ENCODE assay signal across 8 mouse cellular contexts in the genomic region with DNA sequence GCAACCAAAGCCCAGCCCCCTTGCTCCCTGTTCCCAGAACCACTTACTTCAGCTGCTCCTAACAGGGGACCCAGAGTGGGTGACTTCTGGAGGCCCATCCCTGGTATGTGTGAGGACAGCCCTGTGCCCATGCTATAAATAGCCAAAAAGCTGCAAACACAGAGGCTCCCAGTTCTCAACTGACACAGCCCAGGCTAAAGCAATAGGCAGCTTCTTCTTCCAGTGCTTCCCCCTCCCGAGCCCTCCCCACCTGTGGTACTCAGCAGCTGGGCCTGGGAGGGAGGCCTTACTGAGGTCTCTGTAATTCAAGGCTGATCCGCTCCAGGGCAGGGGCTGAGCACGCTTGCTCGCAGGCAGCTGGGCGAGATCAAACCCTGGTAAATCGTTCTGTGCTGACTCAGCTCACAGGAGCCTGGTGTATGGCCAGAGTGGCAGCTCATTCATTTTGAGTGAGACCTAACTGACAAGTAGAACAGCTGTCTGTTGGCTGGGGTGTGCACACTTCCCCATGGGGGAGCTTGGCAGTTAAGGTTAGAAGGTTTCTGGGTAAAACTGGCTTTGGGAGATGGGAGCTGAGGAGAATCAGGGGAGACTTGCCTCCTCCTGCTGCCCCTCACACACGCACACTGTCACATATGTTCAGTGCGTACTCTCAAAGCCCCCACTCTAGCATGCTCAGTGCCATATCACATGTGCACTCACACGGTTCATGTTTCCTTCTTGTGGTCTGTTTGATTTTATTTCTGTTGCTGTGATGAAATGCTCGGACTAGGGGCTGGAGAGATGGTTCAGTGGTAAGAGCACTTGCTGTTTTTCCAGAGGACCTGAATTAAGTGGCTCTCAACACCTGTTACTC. TPM values are rescaled to one million over a fixed set of nuclear protein-coding genes. Genes with fewer than 3 reads are reported as not detected.
A peak's percentile ranks its signal among the peaks of the same experiment; 100 is the strongest.
DNase-seq lines count a peak whose midpoint lies in the region; ATAC-seq and TF ChIP-seq lines count a peak whose summit lies in the region.

No protein-coding gene starts in this region.

- H3K4me1 ChIP-seq in hindbrain, embryonic 14.5 days (replicated peaks; ENCODE audit: control insufficient read depth, insufficient read depth, low read length), result no peaks in the 10 kb centered on the region
- no peaks in the 10 kb centered on the region; the same call in 1 of the 2 replicates for H3K4me1 ChIP-seq in liver, postnatal 0 days (ENCODE audit: insufficient read depth)
- H3K4me1 ChIP-seq in neural tube, embryonic 15.5 days, result peaks cover 22% of the 10 kb centered on the region

- no peak overlapping the region for H3K4me2 ChIP-seq in hindbrain, embryonic 14.5 days (replicated peaks)
- no peak overlapping the region for H3K4me2 ChIP-seq in liver, postnatal 0 days (ENCODE audit: low read depth, low read length)
- H3K4me2 ChIP-seq in neural tube, embryonic 15.5 days, result no peak overlapping the region

- H3K9me3 ChIP-seq in hindbrain, embryonic 14.5 days (ENCODE audit: control insufficient read depth, low read length), result no peaks in the 10 kb centered on the region
- no peaks in the 10 kb centered on the region for H3K9me3 ChIP-seq in liver, postnatal 0 days (ENCODE audit: low read length)
- no peaks in the 10 kb centered on the region for H3K9me3 ChIP-seq in neural tube, embryonic 15.5 days (replicated peaks)

- 62% methylated on average over 10 of the region's 10 CpGs for WGBS in hindbrain, embryonic 14.5 days
- 40% methylated on average over 10 of the region's 10 CpGs for WGBS in liver, postnatal 0 days (ENCODE audit: insufficient replicate concordance)
- WGBS in neural tube, embryonic 15.5 days, result 63% methylated on average over 10 of the region's 10 CpGs

- H3K27me3 ChIP-seq in hindbrain, embryonic 14.5 days (ENCODE audit: control insufficient read depth, insufficient read depth, low read length), result no peaks in the 10 kb centered on the region
- H3K27me3 ChIP-seq in liver, postnatal 0 days (ENCODE audit: insufficient read depth, low read length), result no peaks in the 10 kb centered on the region
- H3K27me3 ChIP-seq in neural tube, embryonic 15.5 days (replicated peaks), result no peaks in the 10 kb centered on the region

- H3K36me3 ChIP-seq in hindbrain, embryonic 14.5 days (replicated peaks; ENCODE audit: control insufficient read depth, insufficient read depth), result peaks cover 53% of the 10 kb centered on the region
- H3K36me3 ChIP-seq in liver, postnatal 0 days (replicated peaks; ENCODE audit: insufficient read depth, low read length), result no peaks in the 10 kb centered on the region
- peaks cover 36% of the 10 kb centered on the region for H3K36me3 ChIP-seq in neural tube, embryonic 15.5 days

- H3K9ac ChIP-seq in hindbrain, embryonic 14.5 days, result no peak overlapping the region
- no peak overlapping the region for H3K9ac ChIP-seq in liver, postnatal 0 days (replicated peaks)
- no peak overlapping the region for H3K9ac ChIP-seq in neural tube, embryonic 15.5 days (replicated peaks)

- H3K27ac ChIP-seq in hindbrain, embryonic 14.5 days, result peak overlapping the region; percentile 34
- no peak overlapping the region for H3K27ac ChIP-seq in liver, postnatal 0 days (ENCODE audit: low read depth)
- no peak overlapping the region; the same call in 1 of the 2 replicates for H3K27ac ChIP-seq in neural tube, embryonic 15.5 days (replicated peaks)

- no peak for TF ChIP-seq CTCF in brain, embryonic 14.5 days (IDR thresholded peaks at IDR 0.05; ENCODE audit: borderline replicate concordance, extremely low read depth, insufficient read depth, insufficient read length)
- no peak for TF ChIP-seq CTCF in liver, postnatal 0 days (IDR thresholded peaks at IDR 0.05; ENCODE audit: low read depth)

- DNase-seq in heart, adult 11 months, result peak; percentile 92
- DNase-seq in heart, postnatal 25 days (ENCODE audit: low spot score), result no peak
- peak; percentile 75 for DNase-seq in brain, embryonic 14.5 days (ENCODE audit: low read depth)
- peak; percentile 57 to 61 for DNase-seq in frontal cortex, postnatal 36 days (ENCODE audit: low spot score in 2 of 2)
- no peak for DNase-seq in hindbrain, embryonic 14.5 days (ENCODE audit: low spot score)
- DNase-seq in liver, postnatal 0 days, result peak; percentile 42

- TF ChIP-seq EP300 in liver, postnatal 0 days (IDR thresholded peaks at IDR 0.05; ENCODE audit: low read depth), result no peak

- intact Hi-C loops in heart, postnatal 25 days (cut with DNase I), result no loop called here

- ATAC-seq in hindbrain, embryonic 14.5 days (ENCODE audit: low FRiP score), result peak; percentile 44; the same call in 1 of the 2 replicates
- ATAC-seq in liver, postnatal 0 days, result peak; percentile 52; the same call in 1 of the 2 replicates
- ATAC-seq in neural tube, embryonic 15.5 days (ENCODE audit: low FRiP score), result peak; percentile 30
- ATAC-seq in CD4-positive, CD25-positive, alpha-beta regulatory T cell, adult 4 months, result no peak

- no peak for TF ChIP-seq POLR2A in brain, embryonic 14.5 days (IDR thresholded peaks at IDR 0.05; ENCODE audit: borderline replicate concordance, extremely low read depth, insufficient read depth, insufficient read length, poor library complexity, severe bottlenecking)

- H3K4me3 ChIP-seq in hindbrain, embryonic 14.5 days (replicated peaks; ENCODE audit: low read length), result no peak overlapping the region
- H3K4me3 ChIP-seq in liver, postnatal 0 days (ENCODE audit: low read depth, low read length), result no peak overlapping the region
- no peak overlapping the region for H3K4me3 ChIP-seq in neural tube, embryonic 15.5 days (replicated peaks)

RNA-seq across cellular contexts. Expression of a gene that starts 49.9 kb away (rescaled TPM):
- 10 to 100 TPM; 15.0 to 16.6 TPM for total RNA-seq in heart, postnatal 25 days (2021)
- polyA plus RNA-seq in brain, embryonic 14.5 days (2012; rRNA removed), result 188 and 236 TPM in 2 replicates
- polyA plus RNA-seq in hindbrain, embryonic 14.5 days (2014; fragmentation: Nextera tagmentation; extraction: Ambion mirVana), result 326 and 374 TPM in 2 replicates
- 1.9 and 2.3 TPM in 2 replicates for polyA plus RNA-seq in liver, postnatal 0 days (2015; fragmentation: Nextera tagmentation; extraction: Ambion mirVana)
- polyA plus RNA-seq in neural tube, embryonic 15.5 days (2015; fragmentation: Nextera tagmentation; extraction: Ambion mirVana), result 255 and 285 TPM in 2 replicates
- 1 to 10 TPM in 1 of 2 experiments, under 1 TPM in 1; 0.74 to 1.8 TPM for polyA plus RNA-seq in CD4-positive, CD25-positive, alpha-beta regulatory T cell, adult 4 months (2017; shearing (Covaris generic))

Comparison
In these comparisons a context has a peak if more than half of its experiments do, and no peak if none do; other contexts are left out.
1. DNase-seq: peak in heart, adult 11 months (single experiment), brain, embryonic 14.5 days (single experiment), frontal cortex, postnatal 36 days (2 of 2) and liver, postnatal 0 days (single experiment); none in heart, postnatal 25 days (single experiment) and hindbrain, embryonic 14.5 days (single experiment).
2. RNA of a gene that starts 49.9 kb away (polyA plus RNA-seq): 326 to 374 TPM in hindbrain, embryonic 14.5 days, 255 to 285 TPM in neural tube, embryonic 15.5 days and 188 to 236 TPM in brain, embryonic 14.5 days; 1.9 to 2.3 TPM in liver, postnatal 0 days and 0.74 to 1.8 TPM in CD4-positive, CD25-positive, alpha-beta regulatory T cell, adult 4 months; every median in the first group is over 10 times any median in the second.